Mouse (Mus musculus): ENCODE measurements around the gene Paqr9.
A peak's percentile ranks its signal among the peaks of the same experiment; 100 is the strongest.

Paqr9 gene

DNA sequence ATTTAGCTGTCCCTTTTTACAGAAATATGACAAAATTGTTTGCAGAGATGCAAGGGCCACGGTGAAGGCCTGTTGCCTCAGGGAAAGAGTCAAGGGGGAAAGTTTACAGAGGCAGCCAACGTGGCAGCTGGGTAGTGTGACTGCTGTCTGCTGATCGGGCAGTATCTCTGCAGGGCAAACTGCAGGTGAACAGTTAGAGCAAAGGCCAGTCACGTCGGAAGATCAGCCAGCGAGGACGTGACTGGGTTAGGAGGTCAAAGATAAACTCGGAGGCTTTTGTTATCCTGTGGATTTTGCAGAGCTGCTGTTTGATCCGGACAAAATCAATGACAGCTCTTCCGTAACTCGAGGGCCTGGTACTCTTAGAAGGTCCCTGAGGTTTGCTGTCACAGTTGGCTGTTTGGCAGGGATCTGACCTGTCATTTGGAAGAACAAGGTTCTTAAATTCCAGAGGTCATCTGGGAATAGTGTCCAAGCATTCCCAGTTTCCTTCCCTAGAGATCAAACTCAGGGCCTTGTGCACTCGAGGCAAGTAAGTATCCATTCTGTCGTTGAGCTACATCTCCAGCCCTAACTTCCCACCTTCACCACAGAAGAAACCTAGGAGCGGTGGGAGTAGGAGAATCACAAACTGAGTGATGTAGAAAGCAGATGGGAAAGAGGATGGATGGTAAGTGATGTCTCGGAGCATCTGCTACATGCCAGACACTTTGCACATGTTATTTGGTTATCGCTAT, 21.7 kb downstream of the Paqr9 start:
- DNase-seq = no peak

DNA sequence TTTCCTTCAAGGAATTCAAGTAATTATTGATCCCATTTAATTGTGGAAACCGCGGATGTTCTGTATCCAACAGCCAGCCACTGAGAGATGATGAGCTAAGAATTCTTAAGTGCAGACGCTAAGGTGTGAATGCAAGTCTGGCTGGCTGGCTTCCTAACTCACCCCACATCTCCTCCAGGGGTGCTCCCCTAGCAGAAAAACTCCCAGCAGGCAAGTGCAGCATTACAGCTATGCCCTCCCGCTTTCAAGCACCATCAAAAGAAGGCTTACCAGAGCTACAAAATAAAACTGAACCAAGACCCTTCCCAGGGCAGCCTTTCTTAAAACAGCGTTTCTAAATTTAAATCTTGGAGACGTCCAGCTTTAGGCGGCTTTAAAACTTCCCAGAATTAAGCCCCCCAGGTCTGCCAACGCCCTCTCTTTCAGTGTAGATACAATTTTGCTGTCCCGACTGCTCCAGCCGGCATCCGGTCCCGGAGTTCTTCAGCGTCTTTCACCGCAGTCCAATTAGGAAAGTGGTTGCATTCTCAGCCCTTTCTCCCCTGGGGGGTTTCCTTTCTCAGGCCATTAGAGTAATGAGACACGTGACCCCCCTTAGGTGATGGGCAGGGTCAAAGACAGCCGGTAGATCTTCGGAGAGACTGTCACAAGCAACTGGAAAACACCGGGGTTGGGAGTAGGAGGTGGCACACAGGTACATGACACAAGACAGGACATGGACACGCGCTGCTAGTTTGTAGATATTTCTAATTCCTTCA, 22.5 kb downstream of the Paqr9 start:
- no peak for DNase-seq

DNA sequence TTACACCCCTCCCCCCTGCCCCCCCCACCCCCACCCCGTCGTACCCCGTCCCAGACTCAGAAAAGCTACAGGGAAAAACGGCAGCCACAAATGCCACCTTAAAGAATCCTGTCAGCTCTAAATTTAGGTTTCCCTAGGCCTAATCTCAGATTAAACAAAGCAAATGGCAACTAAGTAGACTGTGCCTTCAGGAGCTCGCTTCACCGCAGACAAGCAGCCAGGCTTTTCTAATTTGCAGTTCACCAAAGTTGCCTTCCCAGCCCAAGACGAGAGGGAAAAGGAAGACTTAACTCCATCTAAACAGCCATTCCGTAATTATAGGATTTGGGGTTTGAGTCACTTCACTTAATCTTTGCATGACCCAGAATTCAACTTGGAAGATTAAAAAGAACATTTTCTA, 23.1 kb downstream of the Paqr9 start:
- DNase-seq = no peak

DNA sequence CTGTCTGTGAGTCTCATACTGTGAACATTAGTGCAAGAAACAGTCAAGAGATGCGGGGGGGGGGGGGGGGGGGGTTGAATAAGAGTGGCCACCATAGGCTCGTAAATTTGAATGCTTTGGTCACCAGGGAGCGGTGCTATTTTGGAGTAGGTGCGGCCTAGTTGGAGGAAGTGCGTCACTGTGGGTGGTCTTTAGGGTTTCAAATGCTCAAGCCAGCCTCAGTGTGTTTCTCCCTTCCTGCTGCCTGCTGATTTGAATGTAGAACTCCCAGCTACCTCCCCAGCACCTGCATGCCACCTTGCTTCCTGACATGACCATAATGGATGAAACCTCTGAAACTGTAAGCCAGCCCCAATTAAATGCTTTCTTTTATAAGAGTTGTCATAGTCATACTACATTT, 26.6 kb downstream of the Paqr9 start:
- DNase-seq = no peak

DNA sequence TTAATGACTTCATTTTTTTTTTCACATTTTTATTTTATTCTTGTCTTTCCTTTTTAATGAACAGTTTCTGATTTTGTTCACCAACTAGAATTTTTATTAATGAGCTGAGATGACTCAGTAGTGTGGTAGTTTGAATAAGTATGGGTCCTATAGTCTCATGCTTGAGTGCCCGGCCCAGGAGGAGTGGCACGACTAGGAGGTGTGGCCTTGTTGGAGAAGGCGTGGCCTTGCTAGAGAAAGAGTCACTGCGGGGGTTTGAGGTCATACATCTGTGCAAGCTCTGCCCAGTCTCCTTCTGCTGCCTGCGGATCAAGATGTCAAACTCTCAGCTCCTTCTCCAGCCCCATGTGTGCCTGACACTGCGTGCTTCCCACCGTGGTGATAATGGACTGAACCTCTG, 28.6 kb downstream of the Paqr9 start:
- DNase-seq = no peak

DNA sequence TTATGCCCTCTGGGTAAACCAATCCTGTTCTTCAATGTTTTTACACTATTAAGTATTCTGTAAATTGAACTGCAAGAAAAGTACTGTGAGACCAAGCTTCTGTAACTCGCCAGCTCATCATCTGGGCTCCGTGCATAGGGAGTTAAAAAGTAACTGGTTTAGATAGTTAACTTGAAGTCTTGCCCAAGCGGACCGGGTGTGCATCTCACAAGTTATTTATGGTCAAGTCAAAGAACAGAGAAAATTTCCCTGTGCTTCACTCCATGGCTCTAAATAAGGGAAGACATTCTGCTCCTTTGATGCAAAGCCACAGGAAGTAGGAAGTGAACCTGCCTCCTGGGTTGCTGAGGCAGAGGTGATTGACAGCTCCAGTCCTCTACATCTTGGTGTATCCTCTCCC, 34.8 kb downstream of the Paqr9 start:
- DNase-seq = no peak

DNA sequence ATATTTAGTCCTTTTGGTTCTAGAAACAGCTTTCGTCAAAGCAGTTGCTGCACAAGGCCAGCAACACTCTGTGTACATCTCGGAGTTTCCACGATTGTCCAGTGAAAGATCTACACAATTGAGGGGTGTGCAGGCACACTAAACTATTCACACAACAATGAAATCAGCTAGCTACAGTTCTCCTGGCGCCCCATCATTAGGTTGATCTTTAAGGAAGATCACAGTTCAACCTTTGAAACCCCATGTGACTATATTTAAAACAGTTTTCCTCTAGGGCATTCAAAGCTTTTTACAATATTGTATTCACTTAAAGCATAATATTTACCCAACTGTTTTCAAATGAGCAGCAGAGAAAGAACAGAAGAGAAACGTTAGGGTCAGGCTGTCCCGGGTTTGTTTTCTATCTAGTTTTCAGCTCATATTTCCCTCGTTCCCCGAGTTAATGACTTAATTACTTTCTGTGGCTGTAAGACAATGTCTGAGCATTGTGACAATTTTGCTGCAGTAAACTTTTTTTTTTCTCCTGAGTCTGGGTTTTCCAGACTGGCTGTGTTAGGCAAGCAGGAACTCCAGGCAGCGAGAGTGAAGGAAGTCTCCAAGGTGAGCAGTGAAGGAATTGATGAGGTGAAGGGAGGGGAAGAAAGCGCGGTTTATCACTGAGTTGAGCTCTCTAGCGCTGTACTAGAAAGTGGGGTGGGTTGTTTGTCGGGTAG, 38.2 kb downstream of the Paqr9 start:
- DNase-seq = no peak

DNA sequence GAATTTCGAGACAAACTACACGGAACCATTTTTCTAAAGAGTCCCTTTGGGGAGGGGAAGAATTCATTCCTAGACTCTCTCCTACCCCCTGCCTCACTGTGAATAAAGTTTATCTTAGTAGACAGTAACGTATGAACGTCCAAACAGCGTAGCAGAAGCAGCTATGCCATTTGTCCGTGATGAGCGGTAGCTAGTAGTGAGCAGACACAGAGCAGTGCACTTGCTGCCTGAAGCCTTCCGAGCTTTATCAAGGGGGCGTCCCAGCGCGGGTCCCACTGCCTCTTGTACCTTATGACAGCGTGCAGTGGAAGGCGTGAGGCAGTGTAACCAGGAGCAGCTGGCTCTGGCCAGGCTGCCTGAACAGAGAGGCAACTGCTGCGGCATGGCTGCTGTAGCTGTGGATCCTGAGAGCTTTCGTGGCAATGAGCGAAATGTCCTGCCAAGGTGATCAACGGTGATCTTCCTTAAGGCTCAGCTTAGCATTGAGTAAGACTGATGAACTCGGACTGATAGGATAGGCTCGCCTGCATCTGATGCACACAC, 38.8 kb downstream of the Paqr9 start:
- DNase-seq = no peak

DNA sequence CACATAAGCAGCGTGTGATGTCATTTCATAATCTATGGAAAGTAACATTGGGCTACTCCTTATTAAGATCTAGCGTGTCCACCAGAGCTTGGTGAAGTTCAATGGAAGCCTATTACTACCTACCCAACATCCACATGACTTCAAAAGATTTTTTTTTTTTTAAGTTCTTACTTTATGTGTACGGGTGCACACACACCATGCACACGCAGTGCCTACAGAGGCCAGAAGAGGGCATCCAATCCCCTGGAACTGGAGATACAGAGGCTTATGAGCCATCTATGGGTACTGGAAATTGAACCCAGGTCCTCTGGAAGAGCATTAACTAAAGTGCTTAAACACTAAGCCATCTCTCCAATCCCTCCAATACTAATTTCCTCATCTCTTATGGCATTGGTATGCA, 39.9 kb downstream of the Paqr9 start:
- peak in 1 of 2 experiments; percentile 4 for DNase-seq

DNA sequence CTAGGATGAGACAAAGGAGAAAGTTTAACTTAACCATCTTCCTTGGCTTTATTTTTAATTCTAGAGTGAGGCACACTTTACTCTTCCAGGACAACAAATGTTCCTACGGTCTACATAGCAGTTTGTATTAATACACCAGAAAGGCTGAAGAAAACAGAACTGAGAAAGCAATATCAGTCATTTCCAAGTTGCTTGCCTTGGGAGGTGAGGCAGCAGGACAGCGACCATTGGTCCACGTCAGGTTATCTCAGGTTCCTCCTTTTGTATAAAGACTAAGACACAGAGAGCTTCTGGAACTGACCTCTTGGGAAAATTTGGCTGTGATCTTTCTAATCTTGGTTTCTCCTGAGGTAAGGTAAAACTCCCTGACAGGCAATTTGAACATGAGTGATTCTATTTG, 43.4 kb downstream of the Paqr9 start:
- no peak for DNase-seq

DNA sequence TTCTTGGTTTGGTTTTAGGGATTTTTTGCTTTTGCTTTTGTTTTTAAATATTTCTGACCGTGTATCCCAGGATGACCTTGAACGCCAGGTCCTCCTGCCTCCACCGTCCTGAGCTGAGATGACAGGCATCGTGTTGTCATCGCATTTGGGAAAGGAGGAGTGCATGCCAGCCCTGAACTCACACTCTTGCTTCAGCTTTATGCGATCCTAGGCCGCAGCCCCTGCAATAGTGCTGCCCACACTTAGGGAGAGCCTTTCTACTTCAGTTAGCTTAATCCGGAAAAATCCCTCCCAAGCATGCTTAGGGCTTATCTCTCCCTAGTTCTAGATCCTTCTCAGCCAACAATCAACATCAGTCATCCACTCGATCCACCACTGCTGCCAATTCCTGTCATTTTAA, 43.9 kb downstream of the Paqr9 start:
- no peak for DNase-seq

DNA sequence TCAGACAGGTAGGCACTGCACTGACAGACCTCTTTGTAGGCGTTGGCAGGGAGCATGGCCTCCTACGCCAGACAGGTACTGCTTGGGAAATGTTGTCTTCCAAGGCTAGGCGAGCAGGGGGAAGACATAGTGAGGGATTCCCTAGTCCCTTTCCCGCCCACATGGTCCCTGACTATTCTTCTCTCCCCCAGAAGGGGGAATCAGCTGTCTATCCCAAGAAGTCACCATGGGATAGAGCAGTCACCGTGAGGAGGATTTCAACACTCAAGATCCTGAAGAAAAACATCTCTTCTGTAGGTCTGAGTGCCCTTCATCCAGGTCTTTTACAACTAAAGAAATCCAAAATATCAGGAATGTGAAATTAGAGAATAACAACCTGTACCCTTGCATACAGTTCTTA, 47.7 kb downstream of the Paqr9 start:
- DNase-seq = no peak

DNA sequence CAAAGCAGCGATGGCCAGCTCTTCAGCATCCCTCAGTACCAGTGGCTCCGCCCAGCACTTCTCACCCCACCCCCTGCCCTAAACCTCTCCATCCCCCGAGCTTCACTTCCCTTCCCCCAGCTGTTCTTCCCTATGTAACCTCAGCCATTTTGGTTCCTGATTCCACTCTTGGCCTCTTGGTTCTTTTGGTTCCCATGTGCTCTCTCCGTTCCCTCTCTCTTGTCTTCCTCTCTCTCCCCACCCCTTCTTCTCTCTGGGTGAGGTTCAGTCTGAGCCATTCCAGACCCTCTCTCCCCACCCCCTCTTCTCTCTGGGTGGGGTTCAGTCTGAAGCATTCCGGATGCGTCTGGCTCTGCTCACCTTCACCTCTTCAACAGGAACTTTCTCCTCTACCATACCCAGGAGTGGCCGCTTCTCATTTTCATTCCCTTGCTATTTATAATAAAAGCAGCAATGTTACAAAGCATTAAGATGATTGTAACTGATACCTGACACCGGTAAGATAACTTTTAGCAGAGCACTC, 52.9 kb downstream of the Paqr9 start:
- DNase-seq = no peak

DNA sequence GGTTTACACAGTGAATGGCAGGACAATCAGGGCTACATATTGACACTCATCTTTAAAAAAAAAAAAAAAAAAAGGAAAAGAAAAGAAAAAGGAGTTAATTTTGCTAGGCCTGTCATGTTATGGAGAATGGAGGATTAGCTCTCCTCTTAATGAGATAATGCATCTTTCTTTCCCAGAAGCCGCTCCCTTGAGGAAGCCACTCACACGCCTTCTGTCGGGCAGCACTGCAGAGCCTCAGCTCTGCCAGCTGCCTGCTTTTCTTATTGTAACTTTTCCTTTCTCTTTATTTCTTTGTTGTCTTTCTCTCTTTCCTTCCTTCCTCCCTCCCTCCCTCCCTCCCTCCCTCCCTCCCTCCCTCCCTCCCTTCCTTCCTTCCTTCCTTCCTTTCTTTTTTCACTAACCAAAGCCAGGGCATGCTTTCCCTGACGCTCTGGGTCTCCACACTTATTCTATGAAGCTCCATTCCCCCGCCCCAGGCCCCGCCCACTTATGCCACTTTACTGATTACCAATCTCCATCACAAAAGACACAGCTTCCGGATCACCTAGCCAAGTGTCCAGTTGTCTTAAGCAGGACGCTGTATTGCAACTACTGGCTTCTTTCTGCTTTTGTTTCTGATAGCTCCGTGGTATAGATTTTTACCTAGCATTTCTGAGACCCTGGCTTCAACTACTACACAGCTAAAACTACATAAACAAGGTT, 54.1 kb downstream of the Paqr9 start:
- DNase-seq = no peak

DNA sequence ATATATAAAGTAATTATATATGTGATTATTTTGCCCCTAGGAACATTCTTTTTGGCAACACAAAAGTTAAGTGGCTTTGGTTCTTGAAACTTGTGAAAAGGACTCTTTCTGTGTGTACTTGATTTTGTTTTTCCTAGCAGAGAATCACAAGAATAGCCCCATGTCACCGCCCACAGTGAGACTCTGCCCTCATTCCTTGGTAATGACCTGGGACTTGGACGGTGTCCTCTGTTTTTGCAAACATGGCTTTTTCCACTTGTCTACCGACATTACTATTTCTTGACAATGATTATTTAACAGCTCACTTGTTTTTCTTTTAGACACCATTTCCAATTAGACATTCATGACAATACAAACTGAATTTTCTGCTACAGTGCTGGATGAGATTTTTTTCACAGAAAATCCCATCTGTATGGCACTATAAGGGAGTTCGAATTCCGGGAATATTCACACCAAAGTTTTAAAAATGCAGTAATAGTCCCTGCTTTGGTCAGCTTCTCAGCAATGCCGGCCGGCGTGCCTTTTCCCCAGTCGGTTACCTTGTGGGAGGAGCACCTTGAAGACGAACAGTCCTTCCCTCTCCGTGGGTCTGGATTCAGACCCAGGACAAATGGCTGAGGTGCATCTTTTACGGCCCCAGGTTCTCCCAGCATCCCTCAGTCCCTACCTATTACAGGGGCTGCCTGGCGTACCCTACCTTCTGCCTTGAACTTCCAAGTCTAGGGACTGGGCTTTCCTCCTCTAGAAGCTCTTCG, 55.6 kb downstream of the Paqr9 start:
- no peak for DNase-seq

DNA sequence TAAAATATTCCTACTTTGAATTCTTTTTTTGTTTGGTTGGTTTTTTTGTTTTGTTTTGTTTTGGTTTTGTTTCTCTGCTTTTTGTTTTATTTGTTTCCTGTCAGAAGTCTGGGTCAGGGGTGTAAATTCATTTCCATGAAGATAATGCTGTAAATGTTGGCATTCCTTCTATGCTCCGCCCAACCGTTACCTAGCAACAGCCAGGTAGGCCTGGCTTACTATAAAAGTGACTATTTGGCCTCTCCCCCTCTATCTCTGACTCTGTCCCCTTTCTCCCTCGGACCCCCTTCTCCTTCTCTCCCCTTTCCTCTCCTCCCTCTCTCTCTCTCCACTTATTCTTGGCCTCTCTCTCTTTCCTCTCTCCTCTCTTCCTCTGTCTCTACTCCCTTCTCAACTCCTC, 56.5 kb downstream of the Paqr9 start:
- DNase-seq = no peak

Data from spleen, adult 18-20 months (tissue).